Mouse (Mus musculus) adipose tissue, adult 10 weeks (tissue): Measurements from ENCODE around the gene Snrpd2. TPM values are rescaled to one million over a fixed set of nuclear protein-coding genes. Genes with fewer than 3 reads are reported as not detected.

Experiments
- polyA plus RNA-seq: library from polyadenylated mRNA; stranded (reverse); fragments of 350-450 nt; fragmentation: Illumina TruSeq; extraction: RNeasy Lipid Tissue Mini Kit (QIAGEN cat#74804); gene quantifications from one replicate; pipeline ENCODE4 v1.2.3, GENCODE M21; 2014; ENCODE audit warnings: low read depth, low replicate concordance

Gene Snrpd2
- polyA plus RNA-seq, result 49.7 TPM

GRCm38 (mm10) chr7:19149626-19150025, at the start of gene Snrpd2:
Snrpd2 (plus strand) TSS chr7:19149722.

GRCm38 (mm10) chr7:19118028-19118771, 31.3 kb upstream of the Snrpd2 start, which contains the start of gene Gm4969:
Gm4969 (minus strand) TSS chr7:19118368.

GRCm38 (mm10) chr7:19119631-19120429, 29.7 kb upstream of the Snrpd2 start, which contains the start of gene Fbxo46:
Fbxo46 (plus strand) TSS chr7:19119859.

GRCm38 (mm10) chr7:19148875-19149541, 514 bp upstream of the Snrpd2 start, which contains the start of gene Qpctl:
Qpctl (minus strand) TSS chr7:19149291.

GRCm38 (mm10) chr7:19165656-19166423, 16.3 kb downstream of the Snrpd2 start, which contains the start of gene Gipr:
Gipr (minus strand) TSS chr7:19166127.

GRCm38 (mm10) chr7:19175708-19176515, 26.4 kb downstream of the Snrpd2 start, which contains the start of gene Eml2:
Eml2 (plus strand) TSS chr7:19176421.

Other genes starting within 250 kb of the Snrpd2 start
- gene Ccdc61, start 239.3 kb upstream of the Snrpd2 start, polyA plus RNA-seq, result 12.3 TPM
- 2.7 TPM for gene Nova2, start 223.8 kb upstream of the Snrpd2 start, polyA plus RNA-seq
- gene Nanos2, start 162.3 kb upstream of the Snrpd2 start, polyA plus RNA-seq, result not detected
- 4.2 TPM for gene Mypop, start 158.5 kb upstream of the Snrpd2 start, polyA plus RNA-seq
- 17.3 TPM for gene Irf2bp1, start 145.7 kb upstream of the Snrpd2 start, polyA plus RNA-seq
- gene Foxa3, start 126.2 kb upstream of the Snrpd2 start, polyA plus RNA-seq, result not detected
- 63.7 TPM for gene Sympk, start 125.3 kb upstream of the Snrpd2 start, polyA plus RNA-seq
- 4.0 TPM for gene Rsph6a, start 95.0 kb upstream of the Snrpd2 start, polyA plus RNA-seq
- 28.5 TPM for gene Dmwd, start 73.5 kb upstream of the Snrpd2 start, polyA plus RNA-seq
- 65.1 TPM for gene Dmpk, start 65.9 kb upstream of the Snrpd2 start, polyA plus RNA-seq
- gene Six5, start 55.1 kb upstream of the Snrpd2 start, polyA plus RNA-seq, result 13.5 TPM
- 0.34 TPM for gene Gm4969, start 31.4 kb upstream of the Snrpd2 start, polyA plus RNA-seq
- 6.5 TPM for gene Fbxo46, start 29.9 kb upstream of the Snrpd2 start, polyA plus RNA-seq
- gene Qpctl, start 431 bp upstream of the Snrpd2 start, polyA plus RNA-seq, result 16.3 TPM
- gene Gipr, start 16.4 kb downstream of the Snrpd2 start, polyA plus RNA-seq, result 3.2 TPM
- gene Eml2, start 26.7 kb downstream of the Snrpd2 start, polyA plus RNA-seq, result 43.2 TPM
- 5.1 TPM for gene Gpr4, start 62.8 kb downstream of the Snrpd2 start, polyA plus RNA-seq
- gene Opa3, start 78.6 kb downstream of the Snrpd2 start, polyA plus RNA-seq, result 23.6 TPM
- gene Vasp, start 122.1 kb downstream of the Snrpd2 start, polyA plus RNA-seq, result 45.6 TPM
- gene Ppm1n, start 130.3 kb downstream of the Snrpd2 start, polyA plus RNA-seq, result not detected
- gene Rtn2, start 132.9 kb downstream of the Snrpd2 start, polyA plus RNA-seq, result 18.4 TPM
- 4.7 TPM for gene Fosb, start 160.3 kb downstream of the Snrpd2 start, polyA plus RNA-seq
- 41.4 TPM for gene Ercc1, start 195.1 kb downstream of the Snrpd2 start, polyA plus RNA-seq
- 11.6 TPM for gene Cd3eap, start 209.8 kb downstream of the Snrpd2 start, polyA plus RNA-seq
- gene Ppp1r13l, start 210.0 kb downstream of the Snrpd2 start, polyA plus RNA-seq, result 14.2 TPM
- 18.9 TPM for gene Ercc2, start 232.3 kb downstream of the Snrpd2 start, polyA plus RNA-seq